Mouse (Mus musculus): ENCODE results near the gene Cdkn3. TPM values are rescaled to one million over a fixed set of nuclear protein-coding genes. Genes with fewer than 3 reads are reported as not detected.

Gene Cdkn3
- polyA plus RNA-seq, 1 experiment = 8.3 TPM

DNA sequence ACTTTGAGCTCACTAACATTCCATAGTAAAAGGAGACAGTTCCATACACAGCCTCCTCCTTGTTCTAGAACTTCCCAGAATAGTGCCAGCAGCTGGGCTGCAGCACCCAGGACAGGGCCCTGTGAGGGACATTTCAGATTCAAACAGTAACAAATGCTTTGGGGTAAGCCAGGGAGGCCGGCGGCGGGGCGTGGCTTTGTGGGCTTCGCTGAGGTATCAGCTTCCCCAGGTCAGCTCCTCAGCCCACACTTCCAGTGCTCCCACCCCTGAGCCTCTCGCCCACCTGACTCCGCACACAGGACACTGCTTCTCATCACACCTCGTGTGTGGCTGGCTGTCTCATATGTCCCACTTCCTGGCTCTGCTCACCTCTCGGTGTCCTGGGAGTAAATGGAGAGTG, 2.6 kb upstream of the Cdkn3 start:
- H3K27ac ChIP-seq (ENCODE audit: control insufficient read depth, insufficient read depth, low read length) = no peak overlapping the region
- no peak for TF ChIP-seq CTCF (IDR thresholded peaks at IDR 0.05; ENCODE audit: borderline replicate concordance, control insufficient read depth, extremely low read depth, insufficient read depth, low read length, poor library complexity)
- TF ChIP-seq POLR2A (IDR thresholded peaks at IDR 0.05; ENCODE audit: control insufficient read depth, extremely low read depth, insufficient read depth, low read length, poor library complexity) = no peak
- no peak for DNase-seq
- WGBS = 92% methylated on average over 9 of the region's 9 CpGs
- H3K4me1 ChIP-seq (replicated peaks; ENCODE audit: control insufficient read depth, insufficient read depth, low read length) = peaks cover 6% of the 10 kb centered on the region; the same call in 1 of the 2 replicates
- H3K27me3 ChIP-seq (ENCODE audit: control insufficient read depth, insufficient read depth, low read length) = no peaks in the 10 kb centered on the region
- H3K4me3 ChIP-seq (ENCODE audit: control insufficient read depth, insufficient read depth, low read length) = no peak overlapping the region
- no peaks in the 10 kb centered on the region for H3K36me3 ChIP-seq (ENCODE audit: control insufficient read depth, insufficient read depth, low read length)

DNA sequence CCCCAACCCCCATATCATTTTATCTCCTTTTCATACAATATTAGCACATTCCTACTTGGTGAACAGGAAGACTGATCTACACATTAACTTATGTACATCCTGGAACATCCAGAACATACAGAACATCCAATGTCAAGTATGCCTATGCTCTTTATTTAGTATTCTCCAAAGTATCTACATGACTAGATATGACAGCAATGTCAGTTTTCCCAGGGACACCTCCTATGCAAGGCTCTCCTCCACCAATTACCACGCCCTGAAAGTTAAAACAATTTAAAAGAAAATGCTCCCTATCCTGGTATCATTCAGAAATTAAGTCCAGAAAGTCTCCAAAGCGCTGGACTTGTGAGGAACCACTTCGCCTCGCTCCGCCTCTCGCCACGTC, 379 bp upstream of the Cdkn3 start:
- Histone ChIP-seq H3K36me3 (ENCODE audit: control insufficient read depth, insufficient read depth, low read length) (0 out of 2 replicates have a peak, but pooled peaks cover 3% of the 10 kb centered on the region), H3K4me3 (ENCODE audit: control insufficient read depth, insufficient read depth, low read length) (no peak overlapping the region), H3K27me3 (ENCODE audit: control insufficient read depth, insufficient read depth, low read length) (no peaks in the 10 kb centered on the region), H3K4me1 (replicated peaks; ENCODE audit: control insufficient read depth, insufficient read depth, low read length) (peaks cover 6% of the 10 kb centered on the region; the same call in 1 of the 2 replicates), H3K27ac (ENCODE audit: control insufficient read depth, insufficient read depth, low read length) (no peak overlapping the region)
- TF ChIP-seq CTCF (IDR thresholded peaks at IDR 0.05; ENCODE audit: borderline replicate concordance, control insufficient read depth, extremely low read depth, insufficient read depth, low read length, poor library complexity) (no peak), POLR2A (IDR thresholded peaks at IDR 0.05; ENCODE audit: control insufficient read depth, extremely low read depth, insufficient read depth, low read length, poor library complexity) (no peak)
- no peak for DNase-seq
- 4% methylated on average over 7 of the region's 7 CpGs for WGBS

DNA sequence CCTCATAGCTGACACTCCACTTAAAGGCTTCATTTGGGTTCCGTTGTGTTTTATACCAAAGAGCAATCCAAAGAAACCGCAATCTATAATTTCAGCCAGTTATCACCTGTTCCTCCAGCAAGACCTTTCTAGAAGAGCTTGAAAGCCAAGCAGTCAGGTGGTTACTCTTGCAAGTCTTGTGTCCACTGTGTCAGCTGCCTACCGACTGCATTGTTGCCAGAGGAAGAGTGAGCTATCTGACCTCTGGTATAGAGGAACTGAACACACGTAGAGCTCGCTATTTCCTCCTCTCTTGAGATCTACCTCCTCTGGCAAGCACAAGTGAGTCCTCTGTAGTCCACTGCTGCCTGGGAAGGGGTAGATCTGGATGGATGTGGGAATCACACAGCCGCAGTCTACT, 845 bp downstream of the Cdkn3 start:
- H3K27me3 ChIP-seq (ENCODE audit: control insufficient read depth, insufficient read depth, low read length) = no peaks in the 10 kb centered on the region
- peak overlapping the region; percentile 13; the same call in 1 of the 2 replicates for H3K4me3 ChIP-seq (ENCODE audit: control insufficient read depth, insufficient read depth, low read length)
- H3K36me3 ChIP-seq (ENCODE audit: control insufficient read depth, insufficient read depth, low read length) = peaks cover 7% of the 10 kb centered on the region; the same call in 1 of the 2 replicates
- no peak for DNase-seq
- 29% methylated on average over 6 of the region's 6 CpGs for WGBS
- no peak overlapping the region for H3K27ac ChIP-seq (ENCODE audit: control insufficient read depth, insufficient read depth, low read length)
- no peak for TF ChIP-seq CTCF (IDR thresholded peaks at IDR 0.05; ENCODE audit: borderline replicate concordance, control insufficient read depth, extremely low read depth, insufficient read depth, low read length, poor library complexity)
- TF ChIP-seq POLR2A (IDR thresholded peaks at IDR 0.05; ENCODE audit: control insufficient read depth, extremely low read depth, insufficient read depth, low read length, poor library complexity) = no peak
- peaks cover 6% of the 10 kb centered on the region; the same call in 1 of the 2 replicates for H3K4me1 ChIP-seq (replicated peaks; ENCODE audit: control insufficient read depth, insufficient read depth, low read length)

DNA sequence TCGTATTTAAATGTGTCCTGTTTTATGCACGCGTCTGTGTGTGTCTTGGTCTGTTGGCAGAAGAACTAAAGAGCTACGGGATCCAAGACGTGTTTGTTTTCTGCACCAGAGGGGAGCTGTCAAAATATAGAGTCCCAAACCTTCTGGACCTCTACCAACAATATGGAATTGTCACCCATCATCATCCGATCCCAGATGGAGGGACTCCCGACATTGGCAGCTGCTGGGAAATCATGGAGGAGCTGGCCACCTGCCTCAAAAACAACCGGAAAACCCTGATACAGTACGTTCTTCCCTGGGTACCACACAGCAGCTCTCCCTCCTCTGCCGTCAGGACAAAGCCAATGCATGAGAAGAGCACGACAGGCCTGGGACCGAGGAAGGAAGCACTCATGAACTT, 6.8 kb downstream of the Cdkn3 start:
- TF ChIP-seq CTCF (IDR thresholded peaks at IDR 0.05; ENCODE audit: borderline replicate concordance, control insufficient read depth, extremely low read depth, insufficient read depth, low read length, poor library complexity) (no peak), POLR2A (IDR thresholded peaks at IDR 0.05; ENCODE audit: control insufficient read depth, extremely low read depth, insufficient read depth, low read length, poor library complexity) (no peak)
- H3K27ac ChIP-seq (ENCODE audit: control insufficient read depth, insufficient read depth, low read length) = no peak overlapping the region
- WGBS = 89% methylated on average over 12 of the region's 12 CpGs
- H3K27me3 ChIP-seq (ENCODE audit: control insufficient read depth, insufficient read depth, low read length) = no peaks in the 10 kb centered on the region
- peaks cover 36% of the 10 kb centered on the region for H3K36me3 ChIP-seq (ENCODE audit: control insufficient read depth, insufficient read depth, low read length)
- no peaks in the 10 kb centered on the region for H3K4me1 ChIP-seq (replicated peaks; ENCODE audit: control insufficient read depth, insufficient read depth, low read length)
- DNase-seq = no peak
- no peak overlapping the region for H3K4me3 ChIP-seq (ENCODE audit: control insufficient read depth, insufficient read depth, low read length)

DNA sequence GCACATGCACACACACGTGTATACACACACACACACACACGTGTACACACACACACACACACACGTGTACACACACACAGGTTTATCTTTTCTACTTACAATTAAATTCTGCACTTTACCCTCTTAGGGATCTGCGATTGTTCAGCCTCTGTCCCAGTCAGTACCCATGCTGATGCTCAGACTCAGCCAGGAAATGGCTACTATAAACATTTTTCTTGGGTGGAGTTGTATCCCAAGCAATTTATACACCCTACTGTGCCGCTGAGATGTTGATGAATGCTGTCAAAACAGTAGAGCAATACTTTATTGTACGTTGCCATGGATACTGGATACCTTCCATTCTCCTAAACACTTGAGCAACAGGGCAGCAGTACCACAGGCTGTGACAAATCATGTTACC, 9.7 kb downstream of the Cdkn3 start:
- DNase-seq = no peak
- no peak overlapping the region for H3K27ac ChIP-seq (ENCODE audit: control insufficient read depth, insufficient read depth, low read length)
- no peak overlapping the region for H3K4me3 ChIP-seq (ENCODE audit: control insufficient read depth, insufficient read depth, low read length)
- no peaks in the 10 kb centered on the region for H3K27me3 ChIP-seq (ENCODE audit: control insufficient read depth, insufficient read depth, low read length)
- peaks cover 33% of the 10 kb centered on the region for H3K36me3 ChIP-seq (ENCODE audit: control insufficient read depth, insufficient read depth, low read length)
- WGBS = 97% methylated on average over 6 of the region's 6 CpGs
- no peaks in the 10 kb centered on the region for H3K4me1 ChIP-seq (replicated peaks; ENCODE audit: control insufficient read depth, insufficient read depth, low read length)
- no peak for TF ChIP-seq CTCF (IDR thresholded peaks at IDR 0.05; ENCODE audit: borderline replicate concordance, control insufficient read depth, extremely low read depth, insufficient read depth, low read length, poor library complexity)
- no peak for TF ChIP-seq POLR2A (IDR thresholded peaks at IDR 0.05; ENCODE audit: control insufficient read depth, extremely low read depth, insufficient read depth, low read length, poor library complexity)

DNA sequence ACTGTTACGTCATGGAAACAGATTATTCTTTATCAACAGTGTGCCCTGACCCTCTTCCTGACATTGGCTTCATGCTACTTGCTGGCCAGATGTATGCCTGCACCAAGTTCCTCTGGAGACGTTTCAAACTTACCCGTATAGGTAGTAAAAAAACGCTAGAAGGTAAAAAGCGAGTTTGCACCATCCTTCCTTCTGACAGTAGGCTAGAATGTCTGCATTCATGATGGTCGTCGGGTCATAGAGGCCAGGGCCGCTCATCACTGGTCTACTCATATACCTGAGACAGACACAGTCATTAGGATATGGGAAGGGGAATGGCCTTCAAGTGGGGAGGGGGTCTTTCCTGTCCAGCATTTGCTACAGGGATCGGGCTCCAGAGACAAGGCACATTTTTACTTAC, 18.4 kb downstream of the Cdkn3 start:
- DNase-seq = no peak
- no peaks in the 10 kb centered on the region for H3K27me3 ChIP-seq (ENCODE audit: control insufficient read depth, insufficient read depth, low read length)
- WGBS = 97% methylated on average over 9 of the region's 9 CpGs
- no peak overlapping the region for H3K4me3 ChIP-seq (ENCODE audit: control insufficient read depth, insufficient read depth, low read length)
- no peak overlapping the region for H3K27ac ChIP-seq (ENCODE audit: control insufficient read depth, insufficient read depth, low read length)
- peaks cover 50% of the 10 kb centered on the region for H3K36me3 ChIP-seq (ENCODE audit: control insufficient read depth, insufficient read depth, low read length)
- H3K4me1 ChIP-seq (replicated peaks; ENCODE audit: control insufficient read depth, insufficient read depth, low read length) = 0 out of 2 replicates have a peak, but pooled peaks cover 2% of the 10 kb centered on the region
- TF ChIP-seq POLR2A (IDR thresholded peaks at IDR 0.05; ENCODE audit: control insufficient read depth, extremely low read depth, insufficient read depth, low read length, poor library complexity) (no peak), CTCF (IDR thresholded peaks at IDR 0.05; ENCODE audit: borderline replicate concordance, control insufficient read depth, extremely low read depth, insufficient read depth, low read length, poor library complexity) (no peak)

DNA sequence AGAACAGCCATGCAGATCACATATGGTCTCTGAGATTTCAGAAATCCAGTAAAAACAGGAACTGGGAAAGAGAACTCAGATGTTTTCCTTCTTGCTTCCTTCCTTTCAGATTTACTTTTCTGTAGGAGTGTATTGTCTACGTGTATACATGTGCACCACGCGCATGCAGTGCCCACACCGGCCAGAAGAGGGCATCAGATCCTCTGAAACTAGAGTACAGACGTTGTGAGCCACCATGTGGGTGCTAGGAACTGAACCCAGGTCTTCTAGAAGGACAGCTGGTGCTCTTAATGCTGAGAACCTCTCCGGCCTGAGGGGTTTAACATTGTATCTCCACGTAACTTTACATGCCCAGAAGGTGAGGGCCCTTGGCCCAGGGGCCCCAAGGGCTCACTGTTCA, 18.9 kb downstream of the Cdkn3 start:
- H3K27me3 ChIP-seq (ENCODE audit: control insufficient read depth, insufficient read depth, low read length) = no peaks in the 10 kb centered on the region
- H3K27ac ChIP-seq (ENCODE audit: control insufficient read depth, insufficient read depth, low read length) = no peak overlapping the region
- TF ChIP-seq CTCF (IDR thresholded peaks at IDR 0.05; ENCODE audit: borderline replicate concordance, control insufficient read depth, extremely low read depth, insufficient read depth, low read length, poor library complexity) (no peak), POLR2A (IDR thresholded peaks at IDR 0.05; ENCODE audit: control insufficient read depth, extremely low read depth, insufficient read depth, low read length, poor library complexity) (no peak)
- peaks cover 50% of the 10 kb centered on the region for H3K36me3 ChIP-seq (ENCODE audit: control insufficient read depth, insufficient read depth, low read length)
- H3K4me1 ChIP-seq (replicated peaks; ENCODE audit: control insufficient read depth, insufficient read depth, low read length) = 0 out of 2 replicates have a peak, but pooled peaks cover 2% of the 10 kb centered on the region
- H3K4me3 ChIP-seq (ENCODE audit: control insufficient read depth, insufficient read depth, low read length) = no peak overlapping the region
- 97% methylated on average over 7 of the region's 7 CpGs for WGBS
- DNase-seq = no peak

Data from thymus, adult 2 months (tissue).